Mouse (Mus musculus) G1E (cell line): ENCODE results near the gene Zc3h14. TPM values are rescaled to one million over a fixed set of nuclear protein-coding genes. Genes with fewer than 3 reads are reported as not detected.

Experiments
- ATAC-seq: 2 replicates; pipeline ENCODE4 v1.8.0; 2016; ENCODE audit warnings: mild to moderate bottlenecking; ENCODE audit not compliant: insufficient number of reproducible peaks, poor library complexity, low FRiP score, severe bottlenecking; ENCODE audit errors: extremely low read depth
- DNase-seq: peaks from one replicate; pipeline ENCODE4 v3.0.0; 2012; ENCODE audit warnings: low spot score
- H3K27me3 ChIP-seq: 2 replicates; pipeline ENCODE4 v1.6.1; 2012; ENCODE audit warnings: mild to moderate bottlenecking, low read length, inconsistent platforms; ENCODE audit not compliant: insufficient read depth
- H3K36me3 ChIP-seq: replicated peaks from 2 replicates; pipeline ENCODE3; 2012; ENCODE audit warnings: mild to moderate bottlenecking, inconsistent platforms
- H3K4me1 ChIP-seq: 2 replicates; pipeline ENCODE4 v1.6.1; 2012; ENCODE audit warnings: low read depth, low read length, inconsistent platforms, mixed read lengths; ENCODE audit not compliant: insufficient read depth
- H3K4me3 ChIP-seq: 2 replicates; pipeline ENCODE4 v1.5.1; 2012; ENCODE audit warnings: low read depth, mild to moderate bottlenecking, inconsistent platforms, low read length, moderate library complexity, mixed read lengths
- H3K9me3 ChIP-seq: replicated peaks from 2 replicates; pipeline ENCODE4 v1.6.1; 2012; ENCODE audit warnings: inconsistent platforms
- CTCF ChIP-seq: IDR thresholded peaks from 2 replicates; pipeline ENCODE4 v1.5.1; 2012; ENCODE audit warnings: low read depth, low read length, inconsistent platforms, mixed read lengths
- GATA1 ChIP-seq: IDR thresholded peaks from 2 replicates; pipeline ENCODE4 v1.6.1; 2012; ENCODE audit warnings: borderline replicate concordance, low read length, inconsistent platforms, mixed read lengths
- GATA2 ChIP-seq: IDR thresholded peaks from 2 replicates; pipeline ENCODE4 v1.6.1; 2012; ENCODE audit warnings: low read depth, low read length, inconsistent platforms, borderline replicate concordance
- POLR2AphosphoS5 ChIP-seq: IDR thresholded peaks from 2 replicates; pipeline ENCODE4 v1.6.1; 2012; ENCODE audit warnings: low read depth, low read length, inconsistent platforms; ENCODE audit not compliant: insufficient replicate concordance
- TAL1 ChIP-seq: conservative IDR thresholded peaks from 2 replicates; pipeline ENCODE4 v1.6.1; 2012; ENCODE audit warnings: low read depth, low read length, inconsistent platforms, mixed read lengths
- polyA plus RNA-seq: library from polyadenylated mRNA; stranded (reverse); fragments of >175 nt; gene quantifications from 2 replicates; pipeline ENCODE4 v1.2.3, GENCODE M21; 2012
- total RNA-seq, 2 experiments: library from RNA; stranded (forward) in 1 of 2; stranded (reverse) in 1 of 2; fragments of 200-1000 nt in 1 of 2; fragments of >200 nt in 1 of 2; fragmentation: Nextera tagmentation in 1 of 2; gene quantifications; 2 replicates each; pipeline ENCODE4 v1.2.3; 2014 to 2017

Zc3h14 gene
- total and polyA plus RNA-seq, 3 experiments = 19.5 to 667 (median 226) TPM

- DNase-seq = peak; percentile 82
- peak; percentile 83 for ATAC-seq
- Histone ChIP-seq H3K4me3 (peak overlapping the region; percentile 29; the same call in 1 of the 2 replicates), H3K4me1 (peaks cover 33% of the 10 kb centered on the region), H3K9me3 (no peaks in the 10 kb centered on the region), H3K27me3 (peaks cover 24% of the 10 kb centered on the region), H3K36me3 (peaks cover 22% of the 10 kb centered on the region)
- TF ChIP-seq CTCF = peak; percentile 57; the same call in 1 of the 2 replicates
- TF ChIP-seq GATA2 = no peak
Observed at GRCm38 (mm10) chr12:98746131-98746530, 633 bp upstream of the Zc3h14 start.

GRCm38 (mm10) chr12:98747380-98747753 is 603 bp downstream of the Zc3h14 start:
- Histone ChIP-seq H3K27me3 (peaks cover 17% of the 10 kb centered on the region), H3K4me1 (peaks cover 36% of the 10 kb centered on the region), H3K9me3 (no peaks in the 10 kb centered on the region), H3K4me3 (peak overlapping the region; percentile 80), H3K36me3 (peaks cover 32% of the 10 kb centered on the region)
- no peak for ATAC-seq
- TF ChIP-seq GATA1 (no peak), GATA2 (no peak), TAL1 (no peak), CTCF (no peak), POLR2AphosphoS5 (no peak)
- DNase-seq = peak; percentile 42

DNA sequence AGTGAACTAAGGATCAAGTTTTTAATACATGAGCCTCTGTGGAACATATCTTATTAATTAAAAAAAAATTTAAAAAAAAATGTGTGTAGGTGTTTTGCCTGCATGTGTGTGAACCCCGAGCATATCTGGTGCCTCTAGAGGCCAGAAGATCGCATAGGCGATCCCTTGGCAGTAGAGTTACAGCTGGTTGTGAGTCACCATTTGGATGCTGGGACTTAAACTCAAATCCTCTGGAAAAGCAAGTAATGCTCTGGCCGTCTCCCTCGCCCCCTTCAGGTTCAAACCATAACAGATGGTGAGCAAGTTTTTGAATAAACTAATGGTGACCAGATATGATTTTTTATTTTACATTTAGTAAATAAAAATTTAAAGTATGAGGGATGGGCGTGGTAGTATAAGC is 10.9 kb downstream of the Zc3h14 start:
- Histone ChIP-seq H3K27me3 (no peaks in the 10 kb centered on the region), H3K36me3 (peaks cover 95% of the 10 kb centered on the region), H3K4me1 (peaks cover 8% of the 10 kb centered on the region), H3K4me3 (no peak overlapping the region), H3K9me3 (no peaks in the 10 kb centered on the region)
- DNase-seq (no peak), ATAC-seq (no peak)
- TF ChIP-seq TAL1 (no peak), POLR2AphosphoS5 (no peak), GATA1 (no peak), GATA2 (no peak), CTCF (no peak)

- H3K36me3 ChIP-seq = peaks cover 96% of the 10 kb centered on the region
- ATAC-seq (no peak), DNase-seq (no peak)
- H3K9me3 ChIP-seq = no peaks in the 10 kb centered on the region
- H3K27me3 ChIP-seq = no peaks in the 10 kb centered on the region
- TF ChIP-seq POLR2AphosphoS5 (no peak), GATA2 (no peak), TAL1 (no peak), CTCF (no peak), GATA1 (no peak)
- no peak overlapping the region for H3K4me3 ChIP-seq
- H3K4me1 ChIP-seq = peaks cover 6% of the 10 kb centered on the region
Observed at GRCm38 (mm10) chr12:98759700-98760099, 12.9 kb downstream of the Zc3h14 start.

GRCm38 (mm10) chr12:98766241-98766640 is 19.5 kb downstream of the Zc3h14 start:
- peaks cover 92% of the 10 kb centered on the region for H3K36me3 ChIP-seq
- no peaks in the 10 kb centered on the region for H3K9me3 ChIP-seq
- TF ChIP-seq GATA1 (no peak), POLR2AphosphoS5 (no peak), TAL1 (no peak), CTCF (no peak), GATA2 (no peak)
- DNase-seq (no peak), ATAC-seq (no peak)
- H3K27me3 ChIP-seq = no peaks in the 10 kb centered on the region
- H3K4me1 ChIP-seq = no peaks in the 10 kb centered on the region
- H3K4me3 ChIP-seq = no peak overlapping the region

DNA sequence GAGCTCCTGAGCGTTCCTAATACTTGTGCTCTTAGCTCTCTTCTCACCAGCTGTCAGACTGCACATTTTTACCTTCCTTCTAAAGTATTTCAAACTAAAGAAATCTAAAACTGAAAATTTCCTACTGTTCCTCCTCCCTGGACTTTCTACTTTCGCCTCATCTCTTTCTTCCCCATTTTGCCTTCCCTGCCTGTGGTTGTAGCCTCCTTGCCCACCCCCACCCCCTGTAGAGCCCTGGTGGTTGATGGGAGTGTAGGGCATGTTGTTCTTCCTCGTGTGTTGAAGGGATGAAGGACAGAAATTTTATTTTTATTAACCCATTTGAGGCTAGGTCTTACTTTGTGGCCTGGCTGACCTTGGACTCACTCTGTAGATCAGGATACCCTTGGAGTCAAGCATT is 30.7 kb downstream of the Zc3h14 start:
- DNase-seq = no peak
- Histone ChIP-seq H3K9me3 (no peaks in the 10 kb centered on the region), H3K27me3 (no peaks in the 10 kb centered on the region), H3K4me1 (peaks cover 16% of the 10 kb centered on the region), H3K4me3 (no peak overlapping the region), H3K36me3 (peaks cover 90% of the 10 kb centered on the region)
- ATAC-seq = no peak
- TF ChIP-seq CTCF (no peak), GATA2 (no peak), TAL1 (no peak), POLR2AphosphoS5 (no peak), GATA1 (no peak)

DNA sequence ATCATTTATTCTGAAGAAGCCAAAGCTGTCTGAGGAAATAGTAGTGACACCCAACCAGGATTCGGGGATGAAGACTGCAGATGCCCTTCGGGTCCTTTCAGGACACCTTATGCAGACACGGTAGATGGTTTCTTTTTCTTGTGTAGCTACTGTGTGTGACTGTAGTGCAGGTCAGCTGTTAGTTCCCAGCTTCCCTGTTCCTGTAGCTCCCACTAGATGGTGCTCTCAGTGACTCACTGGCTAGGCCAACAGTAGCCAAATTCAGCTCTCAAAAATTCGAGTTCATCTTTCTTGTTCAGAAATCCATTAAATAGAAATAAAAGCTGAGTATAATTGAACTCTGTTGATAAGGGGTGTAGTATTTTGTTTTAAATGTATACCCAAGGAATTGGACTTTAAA is 32.4 kb downstream of the Zc3h14 start:
- TF ChIP-seq GATA2 (no peak), TAL1 (no peak), POLR2AphosphoS5 (no peak), GATA1 (no peak), CTCF (no peak)
- Histone ChIP-seq H3K36me3 (peaks cover 89% of the 10 kb centered on the region), H3K27me3 (no peaks in the 10 kb centered on the region), H3K4me3 (no peak overlapping the region), H3K9me3 (no peaks in the 10 kb centered on the region), H3K4me1 (peaks cover 16% of the 10 kb centered on the region)
- ATAC-seq (peak; percentile 37; the same call in 1 of the 2 replicates), DNase-seq (no peak)
